Mouse (Mus musculus): ENCODE measurements at regions not wholly inside any gene's neighbourhood (a gene's known extent, or its start where the extent isn't known, plus 50 kb on each side); places are given as distances from the start of the nearest gene placed in this dataset.

DNA sequence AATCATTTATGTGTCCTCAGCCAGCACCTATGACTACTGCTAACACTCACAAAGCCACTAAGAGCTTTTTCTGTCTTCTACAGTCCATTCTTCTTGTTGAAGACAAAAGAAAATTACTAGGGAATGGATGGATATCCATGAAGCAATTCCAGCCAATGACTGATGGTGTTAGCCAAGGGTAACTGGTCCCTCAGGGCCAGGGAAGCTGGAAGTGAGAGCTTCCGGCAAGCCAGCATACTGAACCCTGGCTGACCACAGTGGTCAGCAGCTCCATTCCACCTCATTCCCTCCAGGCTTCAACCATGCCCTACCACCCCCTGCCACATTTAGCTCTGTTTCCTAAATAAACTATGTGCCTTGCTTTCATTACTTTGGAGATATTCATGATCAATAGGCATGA is 64.1 kb upstream of the Hif1a start:
- no peaks in the 10 kb centered on the region for H3K36me3 ChIP-seq (replicated peaks in 1 of 2; ENCODE audit: control insufficient read depth in 1 of 2, insufficient read depth in 1 of 2, low read length in 1 of 2)

DNA sequence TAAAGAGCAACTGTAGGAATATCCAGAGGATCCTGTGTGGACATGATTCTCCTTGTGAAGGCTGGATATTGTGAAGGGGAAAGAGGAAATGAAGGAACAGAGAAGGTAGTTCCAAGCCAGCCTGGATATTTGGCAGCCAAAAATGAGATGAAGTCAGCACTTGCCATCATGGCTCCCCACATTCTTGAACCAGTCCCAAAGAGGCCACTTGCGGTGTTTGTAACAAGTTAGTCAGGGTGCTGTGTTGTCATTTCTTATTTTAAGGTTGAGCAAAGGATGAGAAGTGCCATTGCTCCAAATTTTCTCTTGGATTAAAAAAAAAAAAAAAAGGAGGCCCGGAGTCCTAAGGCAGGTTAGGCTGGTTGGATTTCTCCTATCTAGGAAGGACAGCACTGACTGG is 63.3 kb upstream of the Hif1a start:
- H3K27me3 ChIP-seq (replicated peaks), result no peaks in the 10 kb centered on the region
- dilution Hi-C loops (cut with MboI; ENCODE audit: extremely low pct_ligation_motif_present, extremely low pct_unique_long_range_greater_than_20kb, low sequenced_read_pairs), result no loop called here
- TF ChIP-seq TCF12 (IDR thresholded peaks at IDR 0.05; ENCODE audit: low read depth, low read length) (no peak), RAD21 (IDR thresholded peaks at IDR 0.05; ENCODE audit: low read depth, low read length) (no peak), MXI1 (IDR thresholded peaks at IDR 0.05; ENCODE audit: low read depth, low read length) (no peak), ZMIZ1 (IDR thresholded peaks at IDR 0.05; ENCODE audit: low read depth, low read length) (no peak), CHD1 (IDR thresholded peaks at IDR 0.05; ENCODE audit: low read depth, low read length) (no peak), GABPA (IDR thresholded peaks at IDR 0.05; ENCODE audit: insufficient replicate concordance, low read depth, low read length) (no peak), SMC3 (IDR thresholded peaks at IDR 0.05; ENCODE audit: low read depth, low read length) (no peak), POLR2A (IDR thresholded peaks at IDR 0.05; ENCODE audit: low read depth, low read length) (no peak), USF2 (conservative IDR thresholded peaks at IDR 0.05; ENCODE audit: low read depth, low read length) (no peak), MAFK (IDR thresholded peaks at IDR 0.05; ENCODE audit: insufficient replicate concordance, low read length) (no peak), ETS1 (conservative IDR thresholded peaks at IDR 0.05; ENCODE audit: low read depth, low read length) (no peak)
- peaks cover 5 to 15% of the 10 kb centered on the region in 2 experiments; a peak in 3 of 4 replicates for H3K4me1 ChIP-seq (ENCODE audit: control insufficient read depth in 1 of 2, insufficient read depth in 2 of 2)
- no peak for DNase-seq (ENCODE audit: extremely low read depth)
- no peak overlapping the region for H3K9ac ChIP-seq (ENCODE audit: insufficient read depth, low read depth)
- no peak overlapping the region for H3K4me2 ChIP-seq (ENCODE audit: insufficient read depth, low read depth, poor library complexity, severe bottlenecking)
- H3K4me3 ChIP-seq (replicated peaks in 1 of 3; ENCODE audit: low read depth in 2 of 3, low read length in 2 of 3, poor library complexity in 1 of 3), result no peak overlapping the region
- no peaks in the 10 kb centered on the region for H3K9me3 ChIP-seq (replicated peaks; ENCODE audit: low read length)
- H3K79me2 ChIP-seq (replicated peaks; ENCODE audit: control insufficient read depth, extremely low read depth, insufficient read depth, poor library complexity, severe bottlenecking), result no peaks in the 10 kb centered on the region
- no peaks in the 10 kb centered on the region for H3K36me3 ChIP-seq (replicated peaks in 1 of 2; ENCODE audit: control insufficient read depth in 1 of 2, insufficient read depth in 1 of 2, low read length in 1 of 2)
- H3K27ac ChIP-seq (ENCODE audit: insufficient read depth, low read depth), result no peak overlapping the region
- in situ Hi-C loops (cut with MboI; ENCODE audit: low pct_ligation_motif_present, low pct_unique_long_range_greater_than_20kb, low sequenced_read_pairs), result no loop called here

More for the DNA sequence above, 64.1 kb upstream of the Hif1a start:
- Histone ChIP-seq H3K79me2 (replicated peaks; ENCODE audit: control insufficient read depth, extremely low read depth, insufficient read depth, poor library complexity, severe bottlenecking) (no peaks in the 10 kb centered on the region), H3K27me3 (replicated peaks) (no peaks in the 10 kb centered on the region), H3K4me3 (replicated peaks in 1 of 3; ENCODE audit: low read depth in 2 of 3, low read length in 2 of 3, poor library complexity in 1 of 3) (no peak overlapping the region), H3K27ac (ENCODE audit: insufficient read depth, low read depth) (no peak overlapping the region), H3K9me3 (replicated peaks; ENCODE audit: low read length) (no peaks in the 10 kb centered on the region), H3K9ac (ENCODE audit: insufficient read depth, low read depth) (no peak overlapping the region), H3K4me1 (ENCODE audit: control insufficient read depth in 1 of 2, insufficient read depth in 2 of 2) (peaks cover 3 to 10% of the 10 kb centered on the region in 2 experiments; a peak in 3 of 4 replicates), H3K4me2 (ENCODE audit: insufficient read depth, low read depth, poor library complexity, severe bottlenecking) (no peak overlapping the region)
- TF ChIP-seq PAX5 (IDR thresholded peaks at IDR 0.05; ENCODE audit: low read length) (no peak), ZNF384 (IDR thresholded peaks at IDR 0.05; ENCODE audit: low read depth, low read length) (no peak), RAD21 (IDR thresholded peaks at IDR 0.05; ENCODE audit: low read depth, low read length) (no peak), JUN (IDR thresholded peaks at IDR 0.05; ENCODE audit: insufficient read depth, low read depth, low read length) (no peak), SIN3A (IDR thresholded peaks at IDR 0.05; ENCODE audit: low read length) (no peak), POLR2AphosphoS2 (IDR thresholded peaks at IDR 0.05; ENCODE audit: low read depth, low read length) (no peak), MAZ (IDR thresholded peaks at IDR 0.05; ENCODE audit: low read depth, low read length) (no peak), SMC3 (IDR thresholded peaks at IDR 0.05; ENCODE audit: low read depth, low read length) (no peak), ELF1 (IDR thresholded peaks at IDR 0.05; ENCODE audit: low read depth, low read length) (no peak), ZC3H11A (IDR thresholded peaks at IDR 0.05; ENCODE audit: low read depth, low read length) (no peak), USF1 (IDR thresholded peaks at IDR 0.05; ENCODE audit: low read depth, low read length) (no peak), ZMIZ1 (IDR thresholded peaks at IDR 0.05; ENCODE audit: low read depth, low read length) (no peak)
- in situ Hi-C loops (cut with MboI; ENCODE audit: low pct_ligation_motif_present, low pct_unique_long_range_greater_than_20kb, low sequenced_read_pairs), result no loop called here
- no peak for DNase-seq (ENCODE audit: extremely low read depth)
- dilution Hi-C loops (cut with MboI; ENCODE audit: extremely low pct_ligation_motif_present, extremely low pct_unique_long_range_greater_than_20kb, low sequenced_read_pairs), result no loop called here

Data from CH12.LX (cell line).